Mouse (Mus musculus): ENCODE measurements around the gene Dmrtc1b. TPM values are rescaled to one million over a fixed set of nuclear protein-coding genes. Genes with fewer than 3 reads are reported as not detected.
"Not testable (repeated sequence)": the region's sequence is repeated elsewhere in the genome, so short reads cannot be mapped to it uniquely, and the experiment has no call there.

Dmrtc1b gene
- total RNA-seq (2021) = not detected in 2 replicates
- long read RNA-seq, experiment 1 = 0 reads
- long read RNA-seq, experiment 2 = 0 reads

DNA sequence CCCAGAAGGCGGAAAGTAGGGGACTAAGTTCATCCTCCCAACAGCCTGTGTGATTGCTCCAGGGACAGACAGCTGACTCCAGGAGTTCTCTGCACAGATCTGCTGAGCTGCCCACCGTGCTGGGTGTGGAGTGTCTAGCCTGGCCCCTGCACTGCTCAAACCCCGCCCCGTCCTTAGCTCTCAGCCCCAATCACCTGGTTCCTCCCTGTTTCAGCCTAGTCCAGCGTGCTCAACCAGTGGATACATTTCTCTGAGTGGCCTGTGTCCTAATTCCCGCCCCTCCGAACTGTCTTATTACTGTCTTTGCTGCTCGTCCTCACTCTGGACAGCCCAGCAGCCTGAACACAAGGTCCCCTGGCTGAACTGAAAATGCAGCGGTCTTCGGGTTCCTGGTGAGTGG, at the start of gene Dmrtc1b, which contains the start of gene Gm9112:
Gene Dmrtc1b, plus strand, starts transcription at position 331 of the 400 bp plus-strand sequence.
Gene Gm9112, minus strand, starts transcription at position 101 of the 400 bp plus-strand sequence.
- not testable (repeated sequence) for DNase-seq

DNA sequence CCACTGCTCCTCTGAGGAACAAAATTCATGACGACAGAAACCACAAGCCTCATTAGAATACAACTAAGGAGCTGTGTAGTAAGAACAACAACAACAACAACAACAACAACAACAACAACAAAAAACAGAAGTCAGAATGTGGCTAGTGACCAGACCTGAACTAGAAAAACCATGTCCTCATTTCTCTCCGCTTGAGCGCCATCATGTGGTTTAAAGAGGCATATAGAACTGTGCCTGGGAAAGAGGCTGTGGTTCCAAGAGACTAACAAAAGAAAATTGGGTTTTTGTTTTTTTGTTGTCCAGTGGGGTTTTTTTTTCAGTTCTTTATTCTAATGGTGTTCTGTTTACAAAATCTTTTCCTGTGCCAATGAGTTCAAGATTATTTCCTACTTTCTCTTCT, 47.0 kb upstream of the Dmrtc1b start:
- DNase-seq = peak; percentile 41

DNA sequence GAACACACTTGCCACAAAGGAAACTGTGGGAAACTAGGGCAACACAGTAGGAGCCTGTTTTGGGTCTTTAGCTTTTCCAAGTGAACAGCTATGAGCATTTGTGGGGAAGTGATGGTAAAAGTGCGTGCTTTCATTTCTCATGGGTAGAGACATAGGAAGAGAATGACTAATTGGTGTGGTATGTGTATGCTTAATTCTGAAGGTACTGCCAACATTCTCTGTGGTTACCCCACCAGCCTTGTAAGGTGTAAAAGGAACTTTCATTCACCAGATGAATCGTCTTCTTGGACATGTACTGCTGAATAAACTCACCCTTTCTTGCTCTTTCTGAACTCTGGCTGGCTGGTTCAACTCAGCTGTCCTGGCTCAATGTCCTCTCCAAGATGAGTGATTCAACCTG, 41.0 kb upstream of the Dmrtc1b start:
- DNase-seq = no peak

GRCm38 (mm10) chrX:102684706-102685105, 23.0 kb upstream of the Dmrtc1b start:
- not testable (repeated sequence) for DNase-seq

DNA sequence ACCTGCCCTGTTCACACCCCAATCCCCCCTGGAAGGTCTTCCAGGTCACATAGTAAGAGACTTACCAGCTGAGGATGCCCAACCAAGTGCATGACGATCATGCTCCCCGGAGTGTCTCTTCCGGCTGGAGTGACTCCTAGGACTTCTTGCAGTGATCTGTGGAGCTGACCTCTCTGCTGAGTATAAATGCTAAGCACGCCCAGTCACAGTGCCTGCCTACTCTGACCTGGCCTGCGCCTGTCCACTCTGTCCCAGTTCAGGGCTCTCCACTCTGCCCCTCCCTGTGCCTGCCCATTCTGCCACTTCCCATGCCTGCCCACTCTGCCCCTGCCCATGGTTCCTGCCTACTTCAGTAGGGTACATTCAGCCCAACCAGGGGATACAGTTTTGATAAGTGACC, 20.8 kb upstream of the Dmrtc1b start, which contains the start of gene Gm3880:
Gene Gm3880, minus strand, starts transcription at position 101 of the 400 bp plus-strand sequence.
- DNase-seq = not testable (repeated sequence)

GRCm38 (mm10) chrX:102689252-102689651, 18.4 kb upstream of the Dmrtc1b start:
- DNase-seq = peak; percentile 39

GRCm38 (mm10) chrX:102700636-102701035, 7.0 kb upstream of the Dmrtc1b start:
- peak; percentile 55 for DNase-seq

- DNase-seq = not testable (repeated sequence)
These were observed 16.6 kb downstream of the Dmrtc1b start for GRCm38 (mm10) chrX:102724226-102724625.

Other genes starting within 250 kb of the Dmrtc1b start
- gene Hdac8, start 202.5 kb upstream of the Dmrtc1b start, total RNA-seq (2021) = 8.7 and 10.0 TPM in 2 replicates
- 12.0 and 13.0 TPM in 2 replicates for gene Phka1, start 63.6 kb upstream of the Dmrtc1b start, total RNA-seq (2021)
- gene Gm3880, start 20.9 kb upstream of the Dmrtc1b start, total RNA-seq (2021) = not detected in 2 replicates
- not detected in 2 replicates for gene Gm9112, start 230 bp upstream of the Dmrtc1b start, total RNA-seq (2021)
- not detected in 2 replicates for gene Dmrtc1c1, start 95.1 kb downstream of the Dmrtc1b start, total RNA-seq (2021)
- gene Dmrtc1c2, start 146.8 kb downstream of the Dmrtc1b start, total RNA-seq (2021) = not detected in 2 replicates
- gene 1700031F05Rik, start 160.1 kb downstream of the Dmrtc1b start, total RNA-seq (2021) = not detected in 2 replicates
- 0.33 TPM in 1 of 2 replicates, not detected in the other for gene Dmrtc1a, start 200.8 kb downstream of the Dmrtc1b start, total RNA-seq (2021)
- not detected in 2 replicates for gene 1700011M02Rik, start 201.0 kb downstream of the Dmrtc1b start, total RNA-seq (2021)
- gene 1700018G05Rik, start 220.5 kb downstream of the Dmrtc1b start, total RNA-seq (2021) = not detected in 2 replicates

Data from adrenal gland, postnatal 14 days (tissue).